Mouse (Mus musculus) bone marrow, adult 2 months (tissue): Measurements from ENCODE around the gene Slc35g3. TPM values are rescaled to one million over a fixed set of nuclear protein-coding genes. Genes with fewer than 3 reads are reported as not detected.

ENCODE experiments used
- H3K27ac ChIP-seq: fragments of 200-500 bp; 2 replicates; pipeline ENCODE4 v1.5.1; 2012; ENCODE audit warnings: low read depth, mild to moderate bottlenecking, control low read depth, inconsistent platforms, low read length; ENCODE audit not compliant: control insufficient read depth, poor library complexity, insufficient read depth
- H3K4me1 ChIP-seq: fragments of 200-500 bp; 2 replicates; pipeline ENCODE4 v1.6.1; 2011; ENCODE audit warnings: low read length; ENCODE audit not compliant: control insufficient read depth, insufficient read depth
- H3K4me3 ChIP-seq: fragments of 200-500 bp; replicated peaks from 2 replicates; pipeline ENCODE3; 2011; ENCODE audit warnings: mild to moderate bottlenecking, low read depth, low read length, control low read depth; ENCODE audit not compliant: control insufficient read depth
- CTCF ChIP-seq: fragments of 200-500 bp; IDR thresholded peaks from 2 replicates; pipeline ENCODE4 v1.5.1; 2011; ENCODE audit warnings: low read length, control low read depth; ENCODE audit not compliant: control insufficient read depth, insufficient read depth
- POLR2A ChIP-seq: fragments of 200-500 bp; IDR thresholded peaks from 2 replicates; pipeline ENCODE4 v1.6.1; 2011; ENCODE audit warnings: low read depth, mild to moderate bottlenecking, control low read depth, low read length, borderline replicate concordance; ENCODE audit not compliant: control insufficient read depth
- WGBS: fragments of 180-500 bp; shearing (Covaris S2); methylation state at CpG from one replicate; pipeline ENCODE4 v1.1.7; 2018; 5-methylcytosine and 5-hydroxymethylcytosine counted together
- polyA plus RNA-seq: library from polyadenylated mRNA; stranded (reverse); fragments of >200 nt; gene quantifications from 2 replicates; pipeline ENCODE4 v1.2.4, GENCODE M21; 2011; ENCODE audit warnings: low replicate concordance; ENCODE audit not compliant: missing spikeins, insufficient read depth, insufficient read length

Slc35g3 gene
- polyA plus RNA-seq, 1 experiment: not detected

- Histone ChIP-seq H3K4me1 (peaks cover 1% of the 10 kb centered on the region; the same call in 1 of the 2 replicates), H3K27ac (no peak overlapping the region; the same call in 1 of the 2 replicates)
- under 1% methylated on average over 33 of the region's 33 CpGs for WGBS
These were observed 40.9 kb upstream of the Slc35g3 start for GRCm38 (mm10) chr11:69802648-69803105.

GRCm38 (mm10) chr11:69801379-69801977, 39.7 kb upstream of the Slc35g3 start, which contains the start of gene Fgf11:
Gene Fgf11, minus strand, starts transcription at chr11:69801857.
- H3K4me1 ChIP-seq: peaks cover 1% of the 10 kb centered on the region; the same call in 1 of the 2 replicates

More at GRCm38 (mm10) chr11:69802648-69803105, 40.9 kb upstream of the Slc35g3 start:
- peak overlapping the region; percentile 33 for H3K4me3 ChIP-seq
- TF ChIP-seq CTCF (no peak), POLR2A (no peak)

GRCm38 (mm10) chr11:69800392-69801197, 38.8 kb upstream of the Slc35g3 start:
- TF ChIP-seq POLR2A (no peak), CTCF (no peak)
- Histone ChIP-seq H3K27ac (no peak overlapping the region), H3K4me1 (peaks cover 1% of the 10 kb centered on the region; the same call in 1 of the 2 replicates), H3K4me3 (no peak overlapping the region)
- under 1% methylated on average over 36 of the region's 36 CpGs for WGBS

More at GRCm38 (mm10) chr11:69801379-69801977, 39.7 kb upstream of the Slc35g3 start, which contains the start of gene Fgf11:
- Histone ChIP-seq H3K4me3 (peak within 1 kb of the TSS; percentile 33), H3K27ac (no peak within 1 kb of the TSS; the same call in 1 of the 2 replicates)
- 4% methylated on average over 33 of the region's 33 CpGs for WGBS
- TF ChIP-seq CTCF: no peak
- TF ChIP-seq POLR2A: no peak

DNA sequence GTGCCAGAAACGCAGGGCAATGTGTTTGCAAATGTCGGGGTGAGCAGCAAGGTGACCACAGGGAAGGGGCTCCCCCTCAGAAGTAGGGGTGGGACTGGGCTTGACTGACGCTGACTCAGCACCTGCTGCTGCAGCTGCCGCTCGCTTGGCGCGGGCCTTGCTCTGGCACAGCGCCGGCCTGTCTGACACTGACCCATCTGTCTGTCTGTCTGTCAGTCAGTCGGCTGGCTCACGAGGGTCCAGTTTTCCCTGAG, 38.3 kb upstream of the Slc35g3 start:
- TF ChIP-seq POLR2A (no peak), CTCF (no peak)
- peaks cover 1% of the 10 kb centered on the region; the same call in 1 of the 2 replicates for H3K4me1 ChIP-seq
- WGBS: 3% methylated on average over 11 of the region's 11 CpGs
- H3K4me3 ChIP-seq: no peak overlapping the region
- no peak overlapping the region for H3K27ac ChIP-seq

DNA sequence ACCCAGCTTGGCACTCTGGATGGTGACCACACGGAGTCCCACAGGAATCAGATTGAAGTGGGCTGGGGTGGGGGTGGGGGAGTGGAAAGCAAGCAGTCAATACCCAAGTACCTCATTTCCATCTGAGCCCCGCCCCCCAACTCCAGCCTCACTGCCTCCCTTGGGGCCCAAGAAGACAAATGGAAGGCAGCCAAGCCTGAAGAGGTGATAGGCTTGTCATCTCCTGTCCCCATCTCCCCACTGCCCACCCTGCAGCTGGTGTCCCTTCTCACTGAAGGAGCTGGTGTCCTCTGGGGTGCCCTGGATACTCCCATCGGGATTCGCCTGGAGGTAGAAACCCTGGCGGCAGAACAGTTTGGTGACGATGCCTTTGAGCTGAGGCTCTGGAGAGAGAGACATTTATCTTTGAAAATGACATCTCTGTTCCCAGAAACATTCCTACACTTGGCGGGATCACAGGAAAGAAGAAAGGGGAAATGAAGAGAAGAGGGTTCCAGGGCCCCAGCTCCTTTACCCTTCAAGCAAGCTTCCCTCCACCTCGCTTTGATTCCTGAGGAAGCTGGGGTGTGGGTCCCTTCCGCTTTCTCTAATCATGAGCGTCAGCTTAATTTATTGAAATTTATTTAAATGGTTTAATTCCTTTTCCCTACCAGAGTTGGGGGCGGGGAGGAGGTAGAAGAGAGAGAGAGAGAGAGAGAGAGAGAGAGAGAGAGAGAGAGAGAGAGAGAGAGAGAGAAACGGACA, 37.8 kb upstream of the Slc35g3 start:
- WGBS: 18% methylated on average over 12 of the region's 12 CpGs
- TF ChIP-seq POLR2A (no peak), CTCF (no peak)
- peaks cover 1% of the 10 kb centered on the region; the same call in 1 of the 2 replicates for H3K4me1 ChIP-seq
- no peak overlapping the region for H3K4me3 ChIP-seq
- H3K27ac ChIP-seq: no peak overlapping the region

DNA sequence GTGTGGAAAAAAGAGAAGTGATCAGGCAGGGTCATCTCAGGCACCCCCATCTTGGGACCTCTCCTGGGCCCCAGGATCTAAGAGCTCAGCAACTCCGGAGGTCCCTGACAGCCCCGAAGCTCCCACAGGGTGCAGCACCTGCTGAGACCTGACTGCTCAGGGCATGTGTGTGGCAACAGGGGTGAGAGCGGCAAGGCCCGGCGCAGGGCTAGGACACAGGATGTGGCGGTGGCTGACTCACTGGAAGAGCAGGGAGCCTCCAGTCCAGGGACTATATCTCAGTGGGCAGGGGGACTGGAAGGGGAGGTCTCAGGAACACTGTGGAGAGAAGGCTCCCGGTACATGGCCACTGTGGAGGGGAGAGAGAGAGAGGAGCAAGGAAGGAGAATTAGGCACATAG, 36.2 kb upstream of the Slc35g3 start:
- 57% methylated on average over 7 of the region's 7 CpGs for WGBS

GRCm38 (mm10) chr11:69795983-69796435, 34.2 kb upstream of the Slc35g3 start:
- 5% methylated on average over 13 of the region's 13 CpGs for WGBS
- H3K4me1 ChIP-seq: peaks cover 1% of the 10 kb centered on the region; the same call in 1 of the 2 replicates
- H3K4me3 ChIP-seq: no peak overlapping the region
- TF ChIP-seq CTCF (no peak), POLR2A (no peak)
- H3K27ac ChIP-seq: no peak overlapping the region

More for the DNA sequence above, 36.2 kb upstream of the Slc35g3 start:
- TF ChIP-seq CTCF: no peak
- no peak for TF ChIP-seq POLR2A
- no peak overlapping the region for H3K4me3 ChIP-seq
- no peak overlapping the region for H3K27ac ChIP-seq
- peaks cover 1% of the 10 kb centered on the region; the same call in 1 of the 2 replicates for H3K4me1 ChIP-seq
